Mouse (Mus musculus): ENCODE measurements around the gene Camk1d.

GRCm38 (mm10) chr2:5282623-5283022 lies 431.7 kb downstream of the Camk1d start:
- TF ChIP-seq CTCF (IDR thresholded peaks at IDR 0.05; ENCODE audit: borderline replicate concordance, control insufficient read depth, extremely low read depth, insufficient read depth, low read length, poor library complexity) (no peak), POLR2A (IDR thresholded peaks at IDR 0.05; ENCODE audit: control insufficient read depth, extremely low read depth, insufficient read depth, low read length, poor library complexity) (no peak)
